Mouse (Mus musculus) testis, postnatal 10 days (tissue): ENCODE results near the gene Slc5a3.
"Not testable (repeated sequence)": the region's sequence is repeated elsewhere in the genome, so short reads cannot be mapped to it uniquely, and the experiment has no call there.

Experiments
- DNase-seq: peaks from one replicate; pipeline ENCODE4 v3.0.0; 2021; ENCODE audit warnings: low spot score

Slc5a3 gene

DNA sequence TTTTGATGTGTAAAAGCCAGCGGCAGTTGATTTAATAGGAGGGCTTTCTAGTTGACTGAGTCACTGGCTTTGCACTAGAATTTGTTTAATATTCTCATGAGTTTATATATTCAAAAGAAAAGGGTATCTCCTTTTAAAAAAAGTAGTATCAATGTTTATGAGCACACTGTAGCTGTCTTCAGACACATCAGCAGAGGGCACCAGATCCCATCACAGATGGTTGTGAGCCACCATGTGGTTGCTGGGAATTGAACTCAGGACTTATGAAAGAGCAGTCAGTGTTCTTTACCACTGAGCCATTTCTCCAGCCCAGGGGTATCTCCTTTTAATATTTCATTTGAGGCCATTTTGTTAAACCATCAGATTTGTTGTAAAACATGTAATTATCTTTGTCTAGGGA, 4.7 kb downstream of the Slc5a3 start:
- no peak for DNase-seq

DNA sequence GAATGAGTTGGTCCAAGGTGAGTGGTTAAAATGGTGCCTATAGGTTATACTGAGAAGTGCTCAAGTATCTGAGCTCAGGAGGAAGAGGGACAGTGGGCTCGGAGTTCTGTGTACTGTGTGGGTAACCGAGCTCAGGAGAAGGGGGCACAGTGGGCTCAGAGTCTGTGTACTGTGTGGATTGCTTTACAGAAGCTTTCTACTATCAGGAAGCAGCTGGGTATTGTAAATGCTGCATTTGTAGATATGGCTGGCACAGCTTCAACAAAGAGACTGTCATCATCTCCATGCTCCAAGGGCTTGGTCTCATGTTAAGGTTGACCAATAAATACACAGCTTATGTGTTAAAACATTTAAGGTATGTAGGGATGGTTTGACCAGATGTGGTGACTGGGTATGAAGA, 6.7 kb downstream of the Slc5a3 start:
- DNase-seq: no peak

DNA sequence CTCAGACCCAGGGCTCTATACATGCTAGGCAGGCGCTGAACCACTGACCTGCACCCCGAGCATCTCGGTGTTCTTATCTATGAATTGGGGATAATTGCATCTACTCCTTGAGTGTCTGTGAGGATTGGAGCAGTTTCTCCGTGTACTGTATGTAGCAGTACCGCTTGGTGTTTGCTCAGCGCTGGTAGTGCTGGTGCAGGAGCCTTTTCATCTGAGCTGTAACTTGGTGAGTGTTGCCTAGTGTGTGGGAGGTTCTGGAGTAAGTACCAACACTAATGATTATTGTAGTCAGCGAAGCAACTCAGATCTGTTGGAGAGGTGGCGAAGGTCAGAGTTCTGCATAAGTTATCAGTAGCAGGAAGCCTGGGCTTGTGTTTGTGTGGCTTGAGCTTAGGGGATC, 12.2 kb downstream of the Slc5a3 start:
- no peak for DNase-seq

DNA sequence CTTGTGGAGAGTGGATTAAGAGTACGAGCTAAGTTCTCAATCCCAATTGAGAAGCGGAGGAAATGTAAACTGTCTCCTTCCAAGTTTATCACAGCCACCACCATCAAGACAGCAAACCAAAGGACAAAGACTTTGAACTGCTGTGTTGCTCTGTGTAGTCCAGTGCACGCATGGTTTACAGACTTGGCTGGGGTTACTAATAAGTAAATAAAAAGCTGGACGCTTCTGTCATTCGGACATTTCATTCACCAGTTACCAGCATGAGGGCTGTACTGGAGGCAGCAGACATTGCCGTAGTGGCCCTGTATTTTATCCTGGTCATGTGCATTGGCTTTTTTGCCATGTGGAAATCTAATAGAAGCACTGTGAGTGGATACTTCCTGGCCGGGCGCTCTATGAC, 18.7 kb downstream of the Slc5a3 start:
- no peak for DNase-seq

DNA sequence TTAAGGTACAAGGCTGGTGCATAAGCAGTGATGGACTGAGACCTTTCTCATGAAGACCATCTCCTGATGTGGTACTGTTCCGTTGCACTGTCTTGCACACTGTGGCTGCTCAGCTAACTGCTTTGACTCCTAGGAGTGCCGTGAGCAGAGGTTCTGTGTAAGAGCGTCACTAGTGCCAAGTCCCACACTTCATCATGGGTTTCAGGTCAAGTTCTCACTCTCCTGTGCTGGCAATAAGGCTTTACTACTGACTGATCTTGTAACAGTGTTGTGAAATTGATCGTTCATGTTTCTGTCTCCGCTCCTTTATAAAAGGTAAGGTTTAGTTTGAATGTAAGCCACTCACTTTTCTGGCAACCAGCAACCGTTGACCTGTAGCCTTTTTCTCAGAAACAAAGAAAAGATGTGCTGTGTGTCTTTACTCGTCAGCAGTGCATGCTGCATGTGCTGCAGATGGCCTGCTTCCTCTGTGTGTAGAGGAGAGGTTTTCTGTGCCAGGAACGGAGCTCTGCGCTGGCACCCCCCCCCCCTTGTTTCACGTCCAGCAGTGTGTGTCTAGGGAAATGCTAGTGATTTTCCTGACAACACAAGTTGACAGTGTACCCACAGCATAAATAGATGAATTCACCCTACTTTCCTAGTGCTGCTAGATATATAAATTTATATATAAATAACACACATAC, 25.8 kb downstream of the Slc5a3 start:
- DNase-seq: no peak

DNA sequence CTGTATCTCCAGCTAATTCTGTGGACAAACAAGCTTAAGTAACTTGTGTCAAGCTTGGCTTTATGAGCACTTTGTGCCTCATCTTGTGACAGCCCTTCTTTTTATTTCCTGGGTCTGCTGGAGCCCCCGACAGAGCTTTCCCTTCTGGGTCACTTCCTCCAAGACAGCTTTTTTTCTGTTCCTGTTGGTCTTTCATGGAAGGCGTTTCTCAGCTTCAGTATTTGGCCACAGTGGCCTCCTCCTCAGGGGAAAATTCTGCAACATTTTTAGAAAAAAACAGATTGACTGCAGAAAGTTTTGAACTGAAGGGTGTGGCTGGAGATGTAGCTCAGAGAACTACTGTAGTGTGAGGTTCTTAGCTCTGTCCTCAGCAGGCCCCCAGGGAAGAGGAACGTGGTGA, 31.1 kb downstream of the Slc5a3 start:
- no peak for DNase-seq

DNA sequence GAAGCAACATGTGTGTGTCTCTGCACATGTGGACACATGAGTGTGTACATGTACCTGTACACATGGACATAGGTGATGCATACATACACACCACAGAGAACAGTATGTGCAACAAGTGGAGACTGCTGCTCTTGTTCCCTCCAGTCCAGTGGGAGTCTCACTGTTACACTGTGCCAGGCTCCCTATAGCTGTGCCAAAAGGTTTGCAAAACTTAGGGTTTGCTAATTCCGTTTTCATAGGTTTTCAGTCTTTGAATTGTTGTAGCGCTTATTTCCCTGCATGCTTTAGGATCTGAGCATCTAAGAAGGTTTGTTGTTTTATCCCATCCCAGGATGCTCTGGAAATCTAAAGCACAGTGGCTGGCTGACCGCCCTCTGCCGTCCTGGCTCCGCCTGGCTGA, 33.8 kb downstream of the Slc5a3 start:
- DNase-seq: no peak

DNA sequence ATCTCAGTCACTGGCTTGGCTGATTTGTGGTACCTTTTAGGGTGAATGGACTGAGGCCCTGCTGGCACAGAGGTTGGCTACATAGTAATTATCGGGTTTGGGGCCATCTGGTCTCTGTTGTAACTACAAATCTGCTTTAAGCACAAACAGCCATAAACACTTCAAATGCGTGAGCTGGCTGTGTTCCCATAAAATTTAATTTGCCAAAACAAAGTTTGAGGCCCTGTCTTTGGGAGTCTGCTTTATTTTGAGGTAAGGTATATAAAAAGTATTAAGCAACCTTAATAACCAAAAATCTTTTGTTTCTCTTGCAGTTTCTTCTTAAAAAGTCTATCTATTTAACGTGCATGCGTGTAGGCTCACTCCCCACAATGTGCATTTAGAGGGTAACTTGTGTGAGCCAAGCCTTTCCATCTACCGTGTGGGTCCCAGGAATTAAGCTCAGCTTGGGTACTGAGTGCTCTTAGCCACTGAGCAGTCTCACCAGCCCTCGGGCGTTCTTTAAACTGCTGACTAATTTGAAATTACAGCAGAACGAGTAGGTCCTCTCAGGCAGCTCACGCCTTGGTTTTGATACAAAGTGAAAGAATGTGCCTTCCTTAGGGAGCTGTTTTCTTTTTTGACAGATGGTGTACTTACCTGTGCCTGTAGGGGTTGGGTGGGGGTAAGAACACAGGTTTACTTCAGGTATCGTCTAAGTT, 40.4 kb downstream of the Slc5a3 start:
- DNase-seq: no peak

DNA sequence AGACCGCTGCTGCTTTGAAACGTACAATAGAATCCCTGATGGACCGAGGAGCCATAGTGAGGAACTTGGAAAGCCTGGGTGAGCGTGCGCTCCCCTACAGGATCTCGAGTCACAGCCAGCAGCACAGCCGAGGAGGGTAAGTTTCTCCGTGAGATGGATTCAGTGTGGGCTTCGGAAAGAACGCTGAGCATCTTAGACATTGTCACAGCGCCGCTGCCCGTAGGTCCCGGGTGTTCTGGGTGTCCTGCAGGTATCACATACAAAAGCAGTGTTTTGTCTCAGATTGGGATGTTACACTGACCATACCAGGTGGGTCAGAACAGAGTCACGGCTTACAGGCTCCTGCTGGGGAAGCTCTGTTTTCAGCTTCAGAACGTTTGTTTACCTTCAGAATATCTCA, 41.5 kb downstream of the Slc5a3 start:
- DNase-seq: peak; percentile 34

DNA sequence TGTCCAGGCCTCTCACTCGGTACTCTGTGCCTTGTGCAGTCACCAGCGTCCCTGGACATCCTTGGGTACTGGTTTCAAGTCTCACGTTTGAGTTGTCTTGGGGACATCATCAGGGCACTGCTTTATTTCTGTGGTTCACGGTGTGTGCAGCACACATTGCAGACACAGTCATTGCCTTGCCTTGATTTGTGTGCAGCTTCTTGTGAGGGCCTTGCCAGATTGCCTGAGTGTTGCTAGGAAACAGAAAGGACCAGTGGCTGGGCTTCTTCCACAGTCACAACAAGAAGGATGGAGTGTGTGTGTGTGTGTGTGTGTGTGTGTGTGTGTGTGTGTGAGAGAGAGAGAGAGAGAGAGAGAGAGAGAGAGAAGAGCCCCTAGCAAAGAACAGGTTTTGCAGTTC, 42.0 kb downstream of the Slc5a3 start:
- no peak for DNase-seq

DNA sequence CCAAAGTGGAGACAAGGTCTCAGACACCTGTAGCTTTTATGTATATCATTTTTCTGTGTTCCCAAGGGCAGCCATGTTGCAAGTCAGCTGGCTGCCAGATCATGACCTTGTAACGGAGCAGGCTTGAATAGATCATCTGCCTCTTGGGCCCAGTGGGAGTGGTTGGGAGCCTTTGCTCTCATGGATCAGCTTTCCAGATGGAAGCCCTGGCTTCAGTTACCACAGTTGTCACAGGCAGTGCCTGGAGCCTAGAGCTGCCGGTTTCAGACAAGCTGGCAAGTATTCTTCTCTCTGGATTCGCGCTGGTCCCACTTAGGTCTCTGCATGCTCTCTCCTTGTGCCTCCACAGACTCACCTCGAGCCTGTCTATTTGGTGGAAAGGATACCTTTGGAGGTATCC, 44.0 kb downstream of the Slc5a3 start:
- DNase-seq: no peak

DNA sequence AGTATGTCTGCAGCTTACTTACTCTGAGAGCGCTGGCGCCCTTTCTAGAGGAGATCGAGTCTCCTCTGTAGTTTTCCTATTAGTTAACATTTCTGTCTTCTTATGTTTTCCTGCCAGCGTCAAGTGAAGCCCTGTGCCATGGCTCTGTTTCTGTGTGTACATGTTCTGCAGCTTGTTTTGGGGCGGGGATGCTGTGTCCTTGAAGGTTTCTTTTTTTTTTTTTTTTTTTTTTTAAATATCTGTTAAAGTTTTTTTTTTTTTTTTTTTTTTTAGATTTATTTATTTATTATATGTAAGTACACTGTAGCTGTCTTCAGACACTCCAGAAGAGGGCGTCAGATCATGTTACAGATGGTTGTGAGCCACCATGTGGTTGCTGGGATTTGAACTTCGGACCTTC, 44.8 kb downstream of the Slc5a3 start:
- DNase-seq: not testable (repeated sequence)

DNA sequence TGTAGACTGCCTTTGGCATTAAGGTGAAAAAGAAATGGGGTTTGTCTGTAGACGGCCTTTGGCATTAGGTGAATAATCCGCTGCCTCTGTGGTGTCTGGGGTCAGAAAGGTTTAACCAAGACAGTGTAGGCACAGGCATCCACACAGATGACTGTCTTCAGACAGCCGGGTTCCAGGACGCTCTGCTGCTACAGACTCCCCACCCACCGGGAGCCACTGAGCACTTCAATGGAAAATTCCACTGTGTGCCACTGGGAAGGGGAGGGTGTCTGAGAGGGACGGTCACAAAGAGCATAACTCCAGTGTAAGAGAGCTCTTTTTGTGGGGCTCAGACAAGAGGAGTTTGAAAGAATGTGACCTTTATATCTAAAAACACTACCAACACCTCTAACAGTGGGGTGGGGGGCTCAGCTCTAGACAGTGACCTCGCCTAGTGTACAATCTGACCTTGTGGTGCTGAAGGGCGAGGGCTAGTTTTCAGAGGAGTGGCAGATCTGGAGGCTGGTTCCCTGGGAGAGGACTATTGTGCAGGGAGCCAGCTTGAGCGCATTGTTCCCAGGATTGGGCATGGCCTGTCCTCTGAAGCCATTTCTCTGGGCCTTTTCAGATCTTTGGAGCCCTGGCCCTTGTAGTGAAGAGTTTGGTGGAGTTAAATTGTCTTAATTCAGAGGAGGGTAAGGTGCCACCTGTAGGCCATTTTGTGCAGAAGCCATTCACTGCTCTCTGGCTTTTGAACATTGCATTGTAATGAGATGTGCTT, 45.6 kb downstream of the Slc5a3 start:
- DNase-seq: no peak

DNA sequence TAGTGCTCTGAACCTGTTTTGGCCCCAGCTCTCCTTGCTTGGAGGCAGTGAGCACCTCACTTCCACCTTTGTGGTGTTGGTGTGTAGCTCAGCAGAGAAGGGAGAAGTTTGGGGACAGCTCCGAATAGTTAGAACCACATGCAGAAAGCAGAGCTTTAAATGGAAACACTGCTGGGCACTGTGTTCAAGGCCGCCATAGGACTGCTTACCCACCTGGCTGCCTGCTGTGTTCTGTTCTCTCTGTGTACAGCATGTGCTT, 46.1 kb downstream of the Slc5a3 start:
- no peak for DNase-seq

DNA sequence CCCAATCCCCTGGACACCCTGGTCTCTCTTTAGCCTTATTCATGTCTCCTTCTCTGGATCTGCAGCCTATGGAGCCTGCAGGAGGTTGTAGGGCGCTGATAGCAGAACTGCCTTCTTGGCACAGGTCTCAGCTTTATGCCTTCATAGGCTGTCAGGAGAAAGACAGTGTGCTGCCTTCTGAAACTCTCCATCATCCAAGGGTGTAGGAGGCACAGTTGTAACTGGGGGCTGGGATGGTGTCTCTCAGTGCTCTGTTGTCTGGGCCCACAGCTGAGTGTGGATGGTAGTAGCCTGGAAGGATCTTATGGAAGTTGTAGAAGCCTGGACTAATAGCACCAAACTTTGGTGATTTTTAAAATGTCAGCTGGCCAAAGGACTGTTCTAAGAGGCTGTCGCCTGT, 46.8 kb downstream of the Slc5a3 start:
- DNase-seq: no peak

DNA sequence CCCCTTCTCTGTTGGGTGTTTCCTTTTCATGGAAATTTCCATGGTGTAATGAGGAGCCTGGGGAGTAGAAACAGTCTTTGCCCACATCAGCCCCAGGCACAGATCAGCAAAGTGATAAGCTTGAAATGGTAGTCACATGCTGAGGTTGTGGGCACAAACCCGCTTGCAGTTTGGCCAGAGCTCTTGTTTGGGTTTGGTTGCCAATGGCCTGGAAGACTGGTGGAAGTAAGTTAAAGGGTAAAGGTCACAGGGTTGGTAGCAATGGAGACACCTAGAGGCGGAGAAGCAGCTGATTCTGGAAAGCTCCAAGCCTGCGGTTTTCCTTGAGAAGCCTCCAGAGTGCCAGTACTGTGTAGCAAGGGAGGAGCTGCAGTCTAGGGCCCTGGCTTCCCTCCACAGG, 47.5 kb downstream of the Slc5a3 start:
- no peak for DNase-seq

DNA sequence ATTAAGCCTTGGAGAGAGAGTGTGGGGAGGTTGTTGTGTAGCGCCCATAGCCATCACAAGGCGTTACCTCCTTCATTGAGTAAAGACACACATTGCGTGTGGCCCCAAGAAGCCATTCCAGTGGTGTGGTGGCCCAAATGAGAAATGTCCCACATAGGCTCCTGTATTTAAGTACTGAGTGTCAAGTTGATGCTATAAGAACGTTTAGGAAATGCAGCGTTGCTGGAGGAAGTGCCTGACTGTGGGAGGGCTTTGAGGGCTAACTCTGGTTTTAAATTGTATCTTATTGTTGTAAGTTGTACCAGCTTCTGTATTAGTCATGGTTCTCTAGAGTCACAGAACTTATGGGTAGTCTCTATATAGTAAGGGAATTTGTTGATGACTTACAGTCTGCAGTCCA, 49.2 kb downstream of the Slc5a3 start:
- no peak for DNase-seq

DNA sequence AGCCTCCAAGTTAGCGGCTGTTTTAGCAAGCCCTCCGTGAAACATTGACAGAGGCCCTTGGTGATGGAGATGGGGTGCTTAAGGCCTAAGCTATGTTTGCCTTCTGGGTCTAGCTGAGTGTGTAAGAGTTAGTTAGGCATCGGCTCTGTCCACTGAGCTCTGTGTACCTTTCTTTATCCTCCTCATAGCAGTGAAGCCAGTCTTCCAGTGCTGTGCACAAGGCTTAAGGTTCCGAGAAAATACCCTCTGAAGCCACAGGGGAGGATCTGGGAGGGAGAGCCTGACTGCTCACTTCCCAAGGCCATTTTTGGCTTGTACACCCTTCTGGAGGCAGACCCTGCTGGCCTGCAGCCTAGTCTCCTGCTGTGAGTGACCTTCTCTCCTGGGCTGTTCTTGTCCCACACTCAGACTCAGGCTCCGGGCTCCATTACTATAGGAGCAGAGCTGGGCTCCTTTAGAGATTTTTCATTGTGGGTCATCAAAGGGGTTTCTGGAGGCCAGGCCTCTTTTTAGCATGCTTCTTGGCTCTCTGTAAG, 56.7 kb downstream of the Slc5a3 start:
- DNase-seq: peak; percentile 84

DNA sequence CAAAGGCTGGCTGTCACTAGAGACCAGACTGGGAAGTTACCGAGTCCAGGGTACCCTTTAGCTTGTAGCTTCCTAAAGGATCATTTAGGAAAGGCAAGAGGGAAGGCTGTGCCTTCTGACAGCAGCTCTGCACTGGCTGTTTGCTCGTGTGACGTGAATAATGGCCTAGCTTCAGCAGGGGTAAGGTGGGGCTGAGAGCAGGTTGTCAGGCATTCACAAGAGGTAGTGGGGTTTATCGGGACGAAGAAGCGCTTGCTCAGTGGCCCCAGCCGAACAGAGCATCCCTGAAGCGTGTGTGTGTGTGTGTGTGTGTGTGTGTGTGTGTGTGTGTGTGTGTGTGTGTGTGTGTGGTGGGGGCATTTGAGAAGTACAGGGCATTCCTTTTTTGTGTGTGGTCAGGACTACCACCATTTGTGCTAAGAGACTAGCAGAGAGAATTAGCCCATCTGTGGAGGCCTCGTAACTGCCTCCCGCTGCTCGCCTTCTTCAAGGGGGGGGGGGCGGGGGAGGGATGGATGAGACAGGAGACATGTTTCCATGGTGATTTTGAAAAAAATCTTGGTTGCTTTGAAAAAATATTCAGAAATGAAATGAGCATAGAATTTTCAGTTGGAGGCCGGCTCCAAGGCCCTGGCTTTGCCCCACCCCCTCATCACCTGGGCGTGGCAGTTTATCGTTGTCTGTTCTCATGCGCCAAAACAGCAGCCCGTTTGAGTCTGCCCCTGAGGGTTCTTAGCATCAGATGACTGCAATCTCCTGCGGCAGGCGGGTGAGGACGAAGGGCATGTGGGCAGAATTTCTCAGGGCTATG, 57.7 kb downstream of the Slc5a3 start:
- DNase-seq: peak; percentile 65

DNA sequence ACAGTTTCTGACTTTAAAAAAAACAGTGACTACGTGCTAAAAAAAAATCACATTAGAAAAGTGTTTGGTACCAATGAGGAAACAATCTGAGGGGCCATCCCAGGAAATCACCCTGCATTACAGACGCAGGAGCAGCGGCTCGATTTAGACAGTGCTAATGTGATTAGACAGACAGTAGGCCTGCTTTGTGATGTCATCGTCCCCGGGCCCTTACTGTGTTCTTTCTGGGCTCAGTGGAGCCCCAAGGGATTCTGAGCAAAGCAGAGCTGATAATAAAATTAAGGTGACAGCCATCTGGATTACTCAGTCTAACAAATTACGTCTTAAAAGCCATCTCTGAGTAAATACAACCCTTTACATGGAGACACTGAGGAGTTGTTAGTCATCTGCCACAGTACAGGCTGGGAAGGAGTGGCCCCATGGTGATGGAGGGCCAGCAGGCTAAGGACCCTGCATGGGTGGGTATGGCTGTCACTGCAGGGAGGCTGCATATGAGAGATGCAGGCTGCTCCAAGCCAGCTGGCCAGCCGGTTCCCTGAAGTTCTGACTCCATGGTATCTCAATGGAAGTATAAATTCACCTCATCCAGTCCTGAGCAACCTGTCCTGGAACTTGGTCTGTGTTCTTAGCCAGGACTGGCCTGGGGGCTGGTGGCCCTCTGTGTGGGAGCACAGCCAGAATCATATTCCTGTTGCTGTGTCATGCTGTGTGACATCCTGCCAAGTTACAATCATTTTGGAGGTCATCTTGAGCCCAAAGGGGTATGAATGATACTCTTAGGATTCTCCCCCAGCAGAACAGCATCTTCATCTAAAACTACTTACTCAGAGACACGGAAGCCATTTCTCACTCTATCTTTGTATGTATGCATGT, 59.5 kb downstream of the Slc5a3 start:
- peak; percentile 36 for DNase-seq

DNA sequence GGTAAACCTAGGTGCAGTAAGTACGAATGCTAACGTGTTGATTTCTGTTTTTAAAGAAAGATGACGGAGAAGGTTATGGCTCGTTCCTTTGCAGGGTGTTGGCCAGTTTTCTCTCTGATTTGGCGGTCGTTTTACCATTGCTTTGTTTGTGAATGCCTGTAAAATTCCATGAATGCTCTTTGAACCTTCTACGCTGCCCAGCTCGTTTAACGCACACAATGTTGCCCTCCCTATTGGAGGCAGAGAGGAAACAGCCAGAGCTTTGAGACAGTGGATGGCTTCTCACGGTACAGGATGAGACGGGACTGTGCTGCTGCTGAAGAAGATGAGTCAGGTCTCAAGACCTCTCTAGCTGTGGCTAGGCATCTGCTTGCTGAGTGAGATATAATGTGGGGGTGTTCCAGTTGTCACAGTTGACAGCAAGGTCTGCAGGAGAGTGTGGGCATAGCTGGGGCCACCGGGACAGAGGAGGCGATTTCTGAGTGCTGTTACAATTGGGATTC, 60.9 kb downstream of the Slc5a3 start:
- no peak for DNase-seq
